Mouse (Mus musculus) stomach, embryonic 16.5 days (tissue): ENCODE measurements around the gene Alyref2. TPM values are rescaled to one million over a fixed set of nuclear protein-coding genes. Genes with fewer than 3 reads are reported as not detected.

Source experiments
- ATAC-seq: fragments of 200-750 bp; cut with Nextera tagmentation; 2 replicates; pipeline ENCODE4 v1.8.0; 2017; ENCODE audit warnings: moderate number of reproducible peaks, moderate TSS enrichment; ENCODE audit not compliant: insufficient read depth, low FRiP score
- H3K27ac ChIP-seq: fragments of 300-500 bp; sonication (generic); 2 replicates; pipeline ENCODE4 v1.5.1; 2014; ENCODE audit warnings: low read length
- H3K27me3 ChIP-seq: fragments of 300-500 bp; sonication (generic); 2 replicates; pipeline ENCODE4 v1.6.1; 2014; ENCODE audit warnings: low read length, control low read depth, mixed read lengths; ENCODE audit not compliant: control insufficient read depth, insufficient read depth
- H3K36me3 ChIP-seq: fragments of 300-500 bp; sonication (generic); 2 replicates; pipeline ENCODE4 v1.6.1; 2014; ENCODE audit warnings: low read length; ENCODE audit not compliant: control insufficient read depth, insufficient read depth
- H3K4me1 ChIP-seq: fragments of 300-500 bp; sonication (generic); 2 replicates; pipeline ENCODE4 v1.6.1; 2014; ENCODE audit warnings: low read length, control low read depth, mixed read lengths; ENCODE audit not compliant: control insufficient read depth, insufficient read depth
- H3K4me2 ChIP-seq: fragments of 300-500 bp; sonication (generic); 2 replicates; pipeline ENCODE4 v1.6.1; 2014; ENCODE audit warnings: low read depth, low read length, mixed read lengths
- H3K4me3 ChIP-seq: fragments of 300-500 bp; sonication (generic); replicated peaks from 2 replicates; pipeline ENCODE4 v1.5.1; 2014; ENCODE audit warnings: mild to moderate bottlenecking, low read length
- H3K9ac ChIP-seq: fragments of 300-500 bp; sonication (generic); 2 replicates; pipeline ENCODE4 v1.6.1; 2014; ENCODE audit warnings: low read length
- H3K9me3 ChIP-seq: fragments of 300-500 bp; sonication (generic); replicated peaks from 2 replicates; pipeline ENCODE4 v1.6.1; 2016; ENCODE audit warnings: low read length, control low read depth; ENCODE audit not compliant: control insufficient read depth
- WGBS: fragments of 180-500 bp; shearing (Covaris S2); extraction: QIAGEN DNeasy Blood & Tissue Kit; methylation state at CpG from one replicate; pipeline ENCODE4 v1.1.7; 2014; 5-methylcytosine and 5-hydroxymethylcytosine counted together
- polyA plus RNA-seq: library from polyadenylated mRNA; unstranded; fragments of >200 nt; fragmentation: Nextera tagmentation; extraction: Ambion mirVana; gene quantifications from 2 replicates; pipeline ENCODE4 v1.2.1, GENCODE M21; 2015

The Alyref2 gene
- 15.7 and 16.3 TPM in 2 replicates for polyA plus RNA-seq

GRCm38 (mm10) chr1:171503250-171503591 lies at the start of gene Alyref2:
Gene Alyref2, plus strand, starts transcription at chr1:171503478.
- peak within 1 kb of the TSS; percentile 54 for H3K4me3 ChIP-seq
- under 1% methylated on average over 19 of the region's 19 CpGs for WGBS
- H3K27me3 ChIP-seq, result no peaks in the 10 kb centered on the region
- H3K4me1 ChIP-seq, result peaks cover 7% of the 10 kb centered on the region
- peak within 1 kb of the TSS; percentile 79 for H3K9ac ChIP-seq
- no peaks in the 10 kb centered on the region for H3K36me3 ChIP-seq
- peak within 1 kb of the TSS; percentile 98 for H3K27ac ChIP-seq
- ATAC-seq, result peak; percentile 89
- no peaks in the 10 kb centered on the region for H3K9me3 ChIP-seq
- peak within 1 kb of the TSS; percentile 70 for H3K4me2 ChIP-seq

DNA sequence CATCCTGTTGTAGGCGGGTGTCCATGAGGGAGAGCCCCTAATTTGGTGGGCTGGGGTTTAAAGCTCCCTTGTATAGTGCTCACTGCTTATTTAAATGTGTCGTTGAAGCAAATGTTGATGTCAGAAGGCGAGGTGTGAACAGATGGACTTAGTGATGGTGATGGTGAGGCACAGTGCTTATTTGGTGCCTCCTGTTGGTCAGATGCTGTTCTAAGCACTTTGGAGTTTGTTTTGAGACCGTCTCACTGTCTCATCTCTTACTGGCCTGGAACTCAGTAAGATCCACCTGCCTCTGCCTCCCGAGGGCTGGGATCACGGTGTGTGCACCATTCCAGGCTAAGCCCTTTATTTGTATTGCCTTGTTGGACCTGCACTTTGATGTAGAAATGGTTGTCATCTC lies 48.4 kb upstream of the Alyref2 start:
- Histone ChIP-seq H3K27ac (no peak overlapping the region), H3K4me3 (no peak overlapping the region), H3K9me3 (no peaks in the 10 kb centered on the region), H3K4me2 (no peak overlapping the region), H3K27me3 (no peaks in the 10 kb centered on the region), H3K36me3 (no peaks in the 10 kb centered on the region), H3K4me1 (no peaks in the 10 kb centered on the region), H3K9ac (no peak overlapping the region)
- no peak for ATAC-seq
- 73% methylated on average over 6 of the region's 6 CpGs for WGBS

- 90% methylated on average over 1 of the region's 1 CpGs for WGBS
- H3K9me3 ChIP-seq, result no peaks in the 10 kb centered on the region
- H3K4me1 ChIP-seq, result no peaks in the 10 kb centered on the region
- H3K27me3 ChIP-seq, result no peaks in the 10 kb centered on the region
- H3K4me3 ChIP-seq, result no peak overlapping the region
- no peak overlapping the region for H3K4me2 ChIP-seq
- H3K36me3 ChIP-seq, result peaks cover 6% of the 10 kb centered on the region; the same call in 1 of the 2 replicates
- H3K9ac ChIP-seq, result no peak overlapping the region
- ATAC-seq, result no peak
- H3K27ac ChIP-seq, result no peak overlapping the region
These were observed 45.7 kb upstream of the Alyref2 start for GRCm38 (mm10) chr1:171457568-171457967.

- Histone ChIP-seq H3K27ac (no peak overlapping the region), H3K27me3 (no peaks in the 10 kb centered on the region), H3K4me3 (no peak overlapping the region), H3K9me3 (no peaks in the 10 kb centered on the region), H3K4me1 (no peaks in the 10 kb centered on the region), H3K4me2 (no peak overlapping the region), H3K9ac (no peak overlapping the region), H3K36me3 (peaks cover 9% of the 10 kb centered on the region)
- 42% methylated on average over 5 of the region's 5 CpGs for WGBS
- no peak for ATAC-seq
These were observed 43.5 kb upstream of the Alyref2 start for GRCm38 (mm10) chr1:171459791-171460190.

DNA sequence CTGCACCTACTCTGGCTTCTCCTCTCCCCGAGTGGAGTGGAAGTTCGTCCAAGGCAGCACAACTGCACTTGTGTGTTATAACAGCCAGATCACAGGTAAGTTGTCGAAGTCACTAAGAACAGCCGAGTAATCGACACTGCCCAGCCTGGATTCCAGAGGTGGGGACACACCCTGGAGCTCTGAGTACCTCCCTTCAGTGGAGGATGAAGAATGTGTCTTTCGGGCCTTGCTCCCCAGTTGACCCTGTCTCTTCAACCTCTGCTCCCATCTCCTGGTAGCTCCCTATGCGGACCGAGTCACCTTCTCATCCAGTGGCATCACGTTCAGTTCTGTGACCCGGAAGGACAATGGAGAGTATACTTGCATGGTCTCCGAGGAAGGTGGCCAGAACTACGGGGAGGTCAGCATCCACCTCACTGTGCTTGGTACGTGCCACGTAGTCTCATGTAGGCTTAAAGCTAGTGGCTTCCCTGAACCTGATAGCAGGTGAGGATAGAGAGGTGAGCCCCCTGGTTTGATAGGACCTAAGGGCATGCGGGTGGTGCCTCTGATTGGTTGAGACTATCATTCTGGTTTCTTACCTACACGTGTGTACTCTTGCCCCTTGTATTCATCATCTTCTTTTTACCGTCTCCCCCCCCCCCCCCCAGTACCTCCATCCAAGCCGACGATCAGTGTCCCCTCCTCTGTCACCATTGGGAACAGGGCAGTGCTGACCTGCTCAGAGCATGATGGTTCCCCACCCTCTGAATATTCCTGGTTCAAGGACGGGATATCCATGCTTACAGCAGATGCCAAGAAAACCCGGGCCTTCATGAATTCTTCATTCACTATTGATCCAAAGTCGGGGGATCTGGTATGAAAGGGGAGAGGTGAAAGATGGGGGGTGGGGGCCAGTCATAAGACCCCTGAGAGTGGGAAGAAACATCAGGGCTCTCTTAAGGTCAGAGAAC lies 42.5 kb upstream of the Alyref2 start:
- no peak for ATAC-seq

DNA sequence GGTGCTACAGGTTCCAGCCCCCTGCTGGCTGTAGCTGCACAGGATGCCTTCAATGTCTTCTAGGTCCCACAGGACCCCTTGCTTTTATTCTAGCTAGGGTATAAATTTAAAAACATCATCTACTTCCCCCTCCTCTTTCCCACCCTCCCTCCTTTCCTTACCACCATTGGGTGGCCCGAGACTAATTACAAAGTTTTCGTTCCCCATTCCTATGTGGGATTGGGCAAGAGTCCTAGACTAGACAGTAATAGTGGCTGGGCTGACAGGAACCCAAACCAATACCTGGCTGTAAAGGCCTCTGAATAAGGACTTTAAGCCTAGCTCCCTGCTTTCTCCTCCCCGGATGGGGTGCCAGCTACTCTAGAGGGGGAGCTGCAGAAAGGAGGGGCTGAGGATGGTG lies 40.1 kb upstream of the Alyref2 start:
- no peak for ATAC-seq
- no peak overlapping the region; the same call in 1 of the 2 replicates for H3K27ac ChIP-seq
- peaks cover 9% of the 10 kb centered on the region for H3K36me3 ChIP-seq
- no peaks in the 10 kb centered on the region for H3K4me1 ChIP-seq
- no peaks in the 10 kb centered on the region for H3K9me3 ChIP-seq
- no peak overlapping the region for H3K4me2 ChIP-seq
- no peak overlapping the region for H3K9ac ChIP-seq
- 91% methylated on average over 3 of the region's 3 CpGs for WGBS
- no peak overlapping the region for H3K4me3 ChIP-seq
- no peaks in the 10 kb centered on the region for H3K27me3 ChIP-seq

More for the DNA sequence above, 42.5 kb upstream of the Alyref2 start:
- Histone ChIP-seq H3K27ac (no peak overlapping the region), H3K4me3 (no peak overlapping the region), H3K36me3 (peaks cover 9% of the 10 kb centered on the region), H3K9me3 (no peaks in the 10 kb centered on the region), H3K4me1 (no peaks in the 10 kb centered on the region), H3K27me3 (no peaks in the 10 kb centered on the region), H3K9ac (no peak overlapping the region), H3K4me2 (no peak overlapping the region)
- 85% methylated on average over 22 of the region's 22 CpGs for whole genome bisulfite sequencing

DNA sequence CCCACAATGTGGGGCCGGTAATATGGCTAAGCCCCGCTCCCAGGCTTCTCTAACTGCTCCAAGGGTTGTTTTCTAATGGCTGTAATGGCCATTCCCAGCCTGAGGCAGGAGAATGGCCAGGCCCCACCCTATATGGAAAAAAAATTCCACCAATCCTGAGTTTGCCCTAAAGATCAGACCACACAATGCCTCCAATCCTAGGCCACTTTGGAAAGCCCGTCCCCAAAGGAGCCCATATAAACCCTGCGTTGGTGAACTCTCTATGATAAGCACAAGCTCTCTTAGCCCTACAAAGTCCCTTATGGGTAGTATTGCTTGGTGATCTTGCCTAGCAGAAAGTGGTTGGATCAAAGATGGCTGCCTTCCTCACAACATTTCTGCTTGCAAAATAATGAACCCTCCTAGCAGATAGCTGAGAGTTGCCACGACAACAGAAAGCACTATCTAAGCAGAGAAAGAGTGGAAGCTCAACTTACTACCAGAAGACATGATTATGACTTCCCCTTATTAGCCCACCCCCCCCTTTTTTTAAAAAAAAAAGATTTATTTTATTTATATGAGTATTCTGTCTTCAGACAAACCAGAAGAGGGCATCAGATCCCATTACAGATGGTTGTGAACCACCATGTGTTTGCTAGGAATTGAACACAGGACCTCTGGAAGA lies 37.4 kb upstream of the Alyref2 start:
- Histone ChIP-seq H3K9me3 (no peaks in the 10 kb centered on the region), H3K4me1 (no peaks in the 10 kb centered on the region), H3K36me3 (peaks cover 9% of the 10 kb centered on the region), H3K9ac (no peak overlapping the region), H3K27me3 (no peaks in the 10 kb centered on the region), H3K4me3 (no peak overlapping the region), H3K4me2 (no peak overlapping the region), H3K27ac (no peak overlapping the region)
- no peak for ATAC-seq
- WGBS, result 88% methylated on average over 5 of the region's 5 CpGs

- H3K4me2 ChIP-seq, result no peak overlapping the region
- H3K4me1 ChIP-seq, result no peaks in the 10 kb centered on the region
- no peak overlapping the region for H3K9ac ChIP-seq
- H3K36me3 ChIP-seq, result peaks cover 9% of the 10 kb centered on the region
- ATAC-seq, result no peak
- 88% methylated on average over 4 of the region's 4 CpGs for WGBS
- no peak overlapping the region for H3K27ac ChIP-seq
- H3K27me3 ChIP-seq, result no peaks in the 10 kb centered on the region
- no peaks in the 10 kb centered on the region for H3K9me3 ChIP-seq
- no peak overlapping the region for H3K4me3 ChIP-seq
These were observed 36.7 kb upstream of the Alyref2 start for GRCm38 (mm10) chr1:171466565-171466964.

DNA sequence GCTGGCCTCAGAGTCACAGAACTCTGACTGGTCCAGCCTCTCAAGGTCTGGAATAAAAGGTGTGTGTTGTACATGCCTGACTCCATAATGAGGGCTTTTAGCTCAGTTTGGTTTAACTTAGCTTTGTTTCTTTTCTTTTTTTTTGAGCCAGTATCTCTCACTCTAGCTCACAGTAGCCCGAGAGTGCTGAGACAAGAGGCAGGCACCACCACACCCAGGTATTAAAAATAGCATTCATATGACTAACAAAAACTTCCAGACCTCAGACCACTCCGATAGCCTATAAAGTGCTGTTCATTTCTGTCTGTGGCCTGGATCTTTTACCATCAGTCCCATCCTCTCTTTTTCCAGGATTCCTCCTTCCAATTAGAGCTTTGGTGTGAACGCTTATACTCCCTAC lies 33.6 kb upstream of the Alyref2 start:
- Histone ChIP-seq H3K4me1 (no peaks in the 10 kb centered on the region), H3K4me3 (no peak overlapping the region), H3K9me3 (no peaks in the 10 kb centered on the region), H3K4me2 (0 out of 2 replicates have a peak overlapping the region, but pooled peaks have one; percentile 4), H3K27me3 (no peaks in the 10 kb centered on the region), H3K27ac (peak overlapping the region; percentile 15; the same call in 1 of the 2 replicates), H3K9ac (no peak overlapping the region), H3K36me3 (no peaks in the 10 kb centered on the region)
- no peak for ATAC-seq
- WGBS, result 69% methylated on average over 3 of the region's 3 CpGs
